Mouse (Mus musculus): ENCODE measurements around the gene Rtn4r.

DNA sequence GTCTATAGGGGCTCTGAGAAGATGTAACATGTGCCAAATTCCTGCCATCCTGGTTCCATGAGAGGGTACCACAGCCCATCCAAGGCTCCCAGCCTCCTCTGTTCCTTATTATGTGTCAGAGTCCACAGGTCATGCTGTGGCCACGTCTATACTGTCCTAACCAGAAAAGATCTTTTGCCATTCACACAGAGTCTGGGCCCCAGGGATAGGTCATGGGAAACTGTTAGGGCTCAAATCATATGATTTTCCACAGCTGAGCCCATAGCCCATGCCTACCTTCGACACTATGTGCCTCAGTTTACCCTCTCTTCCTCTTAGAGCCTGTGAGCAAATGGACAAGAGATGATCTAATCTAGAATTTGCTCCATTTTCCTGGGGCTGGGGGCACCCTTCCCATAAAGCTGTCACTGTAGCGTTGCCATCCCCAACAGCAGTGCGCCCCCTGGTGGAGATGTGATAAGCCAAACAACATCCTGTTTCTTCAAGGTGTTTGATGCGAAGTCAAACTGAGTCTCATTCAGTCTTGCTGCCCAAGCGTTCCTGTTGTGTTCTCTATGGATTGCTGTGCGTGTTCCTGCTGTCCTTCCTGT, 44.9 kb downstream of the Rtn4r start:
- TF ChIP-seq CTCF (IDR thresholded peaks at IDR 0.05; ENCODE audit: low read depth), result peak; percentile 95
- TF ChIP-seq EP300 (IDR thresholded peaks at IDR 0.05; ENCODE audit: low read depth), result no peak
